Mouse (Mus musculus): ENCODE measurements at regions not wholly inside any gene's neighbourhood (a gene's known extent, or its start where the extent isn't known, plus 50 kb on each side); places are given as distances from the start of the nearest gene placed in this dataset.

- DNase-seq (ENCODE audit: low spot score) = no peak
Measured at GRCm38 (mm10) chr6:49990522-49990858, 119.6 kb upstream of the Mpp6 start.

GRCm38 (mm10) chr6:49999365-49999764 lies 110.7 kb upstream of the Mpp6 start:
- DNase-seq (ENCODE audit: low spot score) = no peak

- DNase-seq (ENCODE audit: low spot score) = no peak
Measured at GRCm38 (mm10) chr6:50008074-50008473, 102.0 kb upstream of the Mpp6 start.

- DNase-seq (ENCODE audit: low spot score) = no peak
Measured at GRCm38 (mm10) chr6:50008869-50009268, 101.2 kb upstream of the Mpp6 start.

GRCm38 (mm10) chr6:50009339-50009738 lies 100.7 kb upstream of the Mpp6 start:
- no peak for DNase-seq (ENCODE audit: low spot score)

- no peak for DNase-seq (ENCODE audit: low spot score)
Measured at GRCm38 (mm10) chr6:50009856-50010255, 100.2 kb upstream of the Mpp6 start.

GRCm38 (mm10) chr6:50011071-50011470 lies 99.0 kb upstream of the Mpp6 start:
- DNase-seq (ENCODE audit: low spot score) = no peak

- no peak for DNase-seq (ENCODE audit: low spot score)
Measured at GRCm38 (mm10) chr6:50011746-50012453, 98.1 kb upstream of the Mpp6 start.

GRCm38 (mm10) chr6:50013067-50013466 lies 97.0 kb upstream of the Mpp6 start:
- no peak for DNase-seq (ENCODE audit: low spot score)

- DNase-seq (ENCODE audit: low spot score) = no peak
Measured at GRCm38 (mm10) chr6:50013842-50014241, 96.2 kb upstream of the Mpp6 start.

- no peak for DNase-seq (ENCODE audit: low spot score)
Measured at GRCm38 (mm10) chr6:50027981-50028380, 82.1 kb upstream of the Mpp6 start.

- DNase-seq (ENCODE audit: low spot score) = no peak
Measured at GRCm38 (mm10) chr6:50029895-50030515, 80.0 kb upstream of the Mpp6 start.

- DNase-seq (ENCODE audit: low spot score) = no peak
Measured at GRCm38 (mm10) chr6:50031356-50031755, 78.7 kb upstream of the Mpp6 start.

- no peak for DNase-seq (ENCODE audit: low spot score)
Measured at GRCm38 (mm10) chr6:50032894-50033595, 77.0 kb upstream of the Mpp6 start.

- DNase-seq (ENCODE audit: low spot score) = no peak
Measured at GRCm38 (mm10) chr6:50037614-50038013, 72.4 kb upstream of the Mpp6 start.

- DNase-seq (ENCODE audit: low spot score) = no peak
Measured at GRCm38 (mm10) chr6:50038369-50038768, 71.7 kb upstream of the Mpp6 start.

- no peak for DNase-seq (ENCODE audit: low spot score)
Measured at GRCm38 (mm10) chr6:50041044-50041443, 69.0 kb upstream of the Mpp6 start.

- DNase-seq (ENCODE audit: low spot score) = no peak
Measured at GRCm38 (mm10) chr6:50042127-50042526, 67.9 kb upstream of the Mpp6 start.

- DNase-seq (ENCODE audit: low spot score) = no peak
Measured at GRCm38 (mm10) chr6:50044165-50044564, 65.9 kb upstream of the Mpp6 start.

- no peak for DNase-seq (ENCODE audit: low spot score)
Measured at GRCm38 (mm10) chr6:50046721-50047120, 63.3 kb upstream of the Mpp6 start.

GRCm38 (mm10) chr6:50052416-50052815 lies 57.6 kb upstream of the Mpp6 start:
- no peak for DNase-seq (ENCODE audit: low spot score)

- no peak for DNase-seq (ENCODE audit: low spot score)
Measured at GRCm38 (mm10) chr6:50053086-50053485, 57.0 kb upstream of the Mpp6 start.

- no peak for DNase-seq (ENCODE audit: low spot score)
Measured at GRCm38 (mm10) chr6:50054233-50054632, 55.8 kb upstream of the Mpp6 start.
